Mouse (Mus musculus): ENCODE measurements around the gene Nin. TPM values are rescaled to one million over a fixed set of nuclear protein-coding genes. Genes with fewer than 3 reads are reported as not detected.

Gene Nin
- polyA plus RNA-seq, 1 experiment, result 21.4 TPM

- no peak for TF ChIP-seq GATA1 (IDR thresholded peaks at IDR 0.05; ENCODE audit: low read length)
Observed at GRCm38 (mm10) chr12:70104199-70104598, 9.3 kb downstream of the Nin start.

DNA sequence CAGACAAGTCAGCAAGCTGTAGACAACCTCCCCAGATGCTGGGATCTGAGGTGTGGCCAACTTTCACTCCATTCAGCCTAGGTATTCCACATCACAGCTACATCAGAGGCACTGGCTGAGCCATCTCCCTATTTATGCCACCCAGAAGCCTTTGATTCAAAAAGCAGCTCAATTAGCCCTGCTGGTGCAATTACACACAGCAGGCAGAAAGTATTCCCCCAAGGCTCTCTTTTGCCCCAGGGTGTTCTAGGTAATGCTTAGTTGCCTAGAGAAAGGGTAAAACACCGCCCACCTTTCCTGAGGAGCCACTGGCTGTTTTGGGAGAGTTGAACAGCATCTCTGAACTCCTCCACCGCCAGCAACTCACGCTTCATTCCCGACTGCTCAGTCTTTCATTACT is 10.3 kb downstream of the Nin start:
- TF ChIP-seq GATA1 (IDR thresholded peaks at IDR 0.05; ENCODE audit: low read length), result no peak

DNA sequence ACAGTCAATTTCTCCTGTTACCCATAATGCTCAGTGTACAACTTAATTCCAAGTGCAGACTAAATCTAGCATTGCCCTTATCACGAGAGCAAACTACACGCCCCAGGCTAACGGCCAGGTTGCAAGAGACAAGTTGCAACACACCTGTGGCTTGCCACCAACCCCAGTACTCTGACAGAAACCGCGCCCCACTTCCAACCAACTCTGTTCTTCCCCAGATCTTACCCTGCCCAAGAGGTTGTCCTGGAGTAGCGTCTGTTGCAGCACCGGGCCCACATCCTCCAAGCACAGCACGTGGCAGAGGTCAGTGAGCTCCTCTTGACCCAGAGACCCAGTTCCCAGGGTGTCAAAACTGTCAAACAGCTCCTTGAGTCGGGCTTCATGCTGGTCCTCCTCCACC is 11.1 kb downstream of the Nin start:
- TF ChIP-seq GATA1 (IDR thresholded peaks at IDR 0.05; ENCODE audit: low read length), result no peak

DNA sequence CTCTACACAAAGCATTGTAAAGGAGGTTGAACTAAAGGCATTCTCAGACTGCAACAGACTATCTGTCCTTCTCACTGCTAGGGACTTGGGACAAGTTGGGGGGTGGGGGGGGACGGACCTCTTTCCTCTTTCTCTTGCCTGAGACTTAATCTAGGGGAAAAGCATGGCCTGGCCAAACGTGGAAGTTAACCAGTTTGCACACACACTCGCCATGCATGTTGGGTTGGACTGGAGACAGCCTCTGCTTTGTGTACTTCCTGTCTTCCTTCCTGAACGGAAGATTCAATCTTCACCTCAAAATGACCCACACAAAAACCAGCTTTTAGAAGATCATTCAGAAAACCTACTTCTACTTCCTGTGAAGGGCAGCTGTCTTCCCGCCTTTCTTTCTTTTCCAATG is 11.7 kb downstream of the Nin start:
- TF ChIP-seq GATA1 (IDR thresholded peaks at IDR 0.05; ENCODE audit: low read length), result no peak

GRCm38 (mm10) chr12:70097901-70098300 is 15.6 kb downstream of the Nin start:
- no peak for TF ChIP-seq GATA1 (IDR thresholded peaks at IDR 0.05; ENCODE audit: low read length)

- no peak for TF ChIP-seq GATA1 (IDR thresholded peaks at IDR 0.05; ENCODE audit: low read length)
Observed at GRCm38 (mm10) chr12:70097316-70097715, 16.2 kb downstream of the Nin start.

GRCm38 (mm10) chr12:70093266-70093893 is 20.1 kb downstream of the Nin start:
- no peak for TF ChIP-seq GATA1 (IDR thresholded peaks at IDR 0.05; ENCODE audit: low read length)

- TF ChIP-seq GATA1 (IDR thresholded peaks at IDR 0.05; ENCODE audit: low read length), result no peak
Observed at GRCm38 (mm10) chr12:70088297-70088696, 25.2 kb downstream of the Nin start.

GRCm38 (mm10) chr12:70085351-70085750 is 28.2 kb downstream of the Nin start:
- TF ChIP-seq GATA1 (IDR thresholded peaks at IDR 0.05; ENCODE audit: low read length), result no peak

DNA sequence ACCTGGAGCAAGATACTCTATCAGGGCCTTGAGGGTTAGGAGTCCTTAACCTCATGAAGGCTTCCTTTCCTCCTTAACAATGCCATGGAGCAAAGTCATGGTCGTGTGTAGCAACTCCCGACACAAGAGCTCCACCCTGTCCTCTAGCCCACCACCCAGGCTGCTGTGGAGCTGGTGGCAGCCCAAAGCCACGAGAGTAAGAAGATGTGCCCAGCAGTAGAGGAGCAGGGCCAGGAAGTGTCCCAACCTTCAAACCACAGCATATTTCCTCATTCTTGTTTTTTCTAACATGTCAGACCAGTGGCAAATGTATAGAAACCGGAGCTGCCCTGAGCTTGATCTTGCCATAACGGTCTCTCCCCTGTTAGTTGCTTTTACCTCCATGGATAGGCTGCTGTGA is 29.3 kb downstream of the Nin start:
- no peak for TF ChIP-seq GATA1 (IDR thresholded peaks at IDR 0.05; ENCODE audit: low read length)

- TF ChIP-seq GATA1 (IDR thresholded peaks at IDR 0.05; ENCODE audit: low read length), result no peak
Observed at GRCm38 (mm10) chr12:70083737-70084136, 29.8 kb downstream of the Nin start.

DNA sequence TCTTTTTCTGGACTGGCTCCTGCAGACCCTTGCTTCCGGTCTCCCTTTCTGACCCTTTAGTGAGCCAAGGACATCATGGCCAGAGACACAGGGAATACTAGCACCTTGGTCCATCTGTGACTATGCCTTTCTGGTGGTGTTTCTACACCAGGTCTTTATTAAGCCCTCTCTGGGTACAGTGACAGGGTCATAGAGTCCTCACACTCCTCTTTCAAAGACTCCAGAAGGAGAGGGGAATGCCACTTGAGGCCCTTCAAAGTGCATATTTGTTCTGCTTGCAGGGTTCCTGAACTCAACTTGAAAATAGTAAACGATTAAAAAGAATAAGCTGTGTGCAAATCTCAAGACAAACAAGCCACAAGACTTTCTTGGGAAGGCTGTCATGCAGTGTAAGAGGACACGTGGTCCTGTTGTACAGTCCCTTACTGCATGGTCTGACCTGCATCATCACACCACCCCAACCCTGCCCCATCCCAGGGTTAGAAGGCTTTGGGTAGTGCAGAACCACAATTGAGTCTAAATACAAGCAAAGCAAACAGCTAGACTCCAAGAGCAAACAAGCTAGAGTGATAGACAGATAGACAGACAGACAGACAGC is 30.5 kb downstream of the Nin start:
- TF ChIP-seq GATA1 (IDR thresholded peaks at IDR 0.05; ENCODE audit: low read length), result no peak

DNA sequence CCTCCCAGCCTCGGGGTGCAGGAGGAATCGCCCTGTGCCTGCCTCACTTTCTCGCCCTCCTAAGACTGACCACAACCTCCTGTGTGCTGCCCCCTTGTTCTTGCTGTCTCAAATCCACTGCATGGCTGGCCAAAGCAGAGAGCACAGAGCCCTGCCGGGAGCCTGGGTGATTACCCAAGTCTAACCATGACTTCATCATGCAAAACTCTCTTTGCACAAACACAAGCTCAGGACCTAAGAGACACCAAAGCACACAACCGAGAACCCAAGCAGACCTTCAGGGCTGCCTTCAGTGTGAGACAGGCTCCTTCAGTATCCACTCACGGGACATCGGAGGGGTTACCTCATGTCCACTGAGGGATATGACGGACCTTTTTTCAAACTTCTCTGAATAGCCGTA is 31.0 kb downstream of the Nin start:
- TF ChIP-seq GATA1 (IDR thresholded peaks at IDR 0.05; ENCODE audit: low read length), result no peak

DNA sequence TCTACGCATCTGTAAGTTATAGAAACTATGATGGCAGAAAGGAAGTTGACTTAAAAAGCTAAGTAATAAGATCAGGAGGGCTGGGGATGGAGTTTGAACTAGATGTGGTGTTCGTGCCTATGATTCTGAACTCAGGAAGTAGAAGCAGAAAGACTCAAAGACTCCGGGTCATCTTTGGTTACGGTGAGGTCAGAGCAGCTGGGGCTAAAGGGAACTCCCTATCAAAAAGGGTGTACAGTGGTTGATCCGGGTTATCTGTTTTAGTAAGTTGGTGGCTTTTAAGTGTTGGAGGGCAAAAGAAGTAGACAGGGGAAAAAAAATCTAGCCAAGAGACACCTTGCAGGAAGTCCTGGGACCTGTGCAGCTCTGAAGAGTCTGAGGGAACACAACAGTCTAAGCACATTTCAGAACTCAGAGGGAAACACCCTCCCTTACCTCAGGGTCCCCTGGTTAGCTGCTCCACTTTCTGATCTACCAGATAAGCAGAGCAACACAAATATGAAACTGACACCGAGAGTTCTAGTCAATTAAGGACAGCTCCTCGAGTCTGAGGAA is 35.0 kb downstream of the Nin start:
- TF ChIP-seq GATA1 (IDR thresholded peaks at IDR 0.05; ENCODE audit: low read length), result no peak

GRCm38 (mm10) chr12:70076493-70076892 is 37.0 kb downstream of the Nin start:
- TF ChIP-seq GATA1 (IDR thresholded peaks at IDR 0.05; ENCODE audit: low read length), result no peak

- TF ChIP-seq GATA1 (IDR thresholded peaks at IDR 0.05; ENCODE audit: low read length), result no peak
Observed at GRCm38 (mm10) chr12:70075001-70075400, 38.5 kb downstream of the Nin start.

DNA sequence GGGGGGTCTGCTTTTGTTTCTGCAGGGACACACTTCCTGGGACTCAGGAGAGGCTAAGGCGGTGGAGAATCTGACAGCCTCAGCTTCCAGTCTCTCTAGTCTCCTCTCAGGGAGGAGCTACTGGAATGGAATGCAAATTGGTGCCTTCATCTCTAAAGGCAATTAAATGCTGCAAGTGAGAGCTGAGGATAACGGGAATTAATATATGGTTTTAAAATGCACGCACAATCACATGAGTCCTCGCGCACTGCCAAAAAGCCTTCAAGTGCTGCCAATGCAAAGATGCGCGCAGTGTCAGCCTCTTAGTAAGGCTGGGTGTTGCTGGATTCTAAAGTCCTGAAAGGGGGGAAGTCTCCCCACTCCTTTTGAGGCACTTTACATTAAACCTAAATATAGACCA is 42.6 kb downstream of the Nin start:
- no peak for TF ChIP-seq GATA1 (IDR thresholded peaks at IDR 0.05; ENCODE audit: low read length)

Measured in G1E-ER4 (cell line).